Mouse (Mus musculus) liver, embryonic 12.5 days (tissue): Measurements from ENCODE around the gene Pip5kl1. TPM values are rescaled to one million over a fixed set of nuclear protein-coding genes. Genes with fewer than 3 reads are reported as not detected.

Experiments used
- ATAC-seq: fragments of 200-750 bp; cut with Nextera tagmentation; 2 replicates; pipeline ENCODE4 v1.8.0; 2017; ENCODE audit warnings: moderate number of reproducible peaks, mild to moderate bottlenecking, moderate library complexity
- H3K27ac ChIP-seq: fragments of 300-500 bp; sonication (generic); 2 replicates; pipeline ENCODE4 v1.5.1; 2016; ENCODE audit warnings: mild to moderate bottlenecking
- H3K27me3 ChIP-seq: fragments of 300-500 bp; sonication (generic); replicated peaks from 2 replicates; pipeline ENCODE4 v1.6.1; 2016; ENCODE audit warnings: mild to moderate bottlenecking, moderate library complexity
- H3K36me3 ChIP-seq: fragments of 300-500 bp; sonication (generic); 2 replicates; pipeline ENCODE4 v1.6.1; 2016; ENCODE audit warnings: mild to moderate bottlenecking, moderate library complexity
- H3K4me1 ChIP-seq: fragments of 300-500 bp; sonication (generic); 2 replicates; pipeline ENCODE4 v1.6.1; 2016
- H3K4me2 ChIP-seq: fragments of 300-500 bp; sonication (generic); 2 replicates; pipeline ENCODE4 v1.6.1; 2016; ENCODE audit warnings: mild to moderate bottlenecking, moderate library complexity
- H3K4me3 ChIP-seq: fragments of 300-500 bp; sonication (generic); 2 replicates; pipeline ENCODE4 v1.5.1; 2016; ENCODE audit warnings: mild to moderate bottlenecking, moderate library complexity
- H3K9ac ChIP-seq: fragments of 300-500 bp; sonication (generic); 2 replicates; pipeline ENCODE4 v1.6.1; 2016; ENCODE audit warnings: mild to moderate bottlenecking, moderate library complexity
- H3K9me3 ChIP-seq: fragments of 300-500 bp; sonication (generic); replicated peaks from 2 replicates; pipeline ENCODE4 v1.6.1; 2016; ENCODE audit warnings: mild to moderate bottlenecking, moderate library complexity
- WGBS: fragments of 180-500 bp; shearing (Covaris S2); methylation state at CpG from one replicate; pipeline ENCODE4 v1.1.7; 2016; ENCODE audit not compliant: insufficient replicate concordance; 5-methylcytosine and 5-hydroxymethylcytosine counted together
- polyA plus RNA-seq: library from polyadenylated mRNA; unstranded; fragments of >200 nt; fragmentation: Nextera tagmentation; extraction: Ambion mirVana; gene quantifications from 2 replicates; pipeline ENCODE4 v1.2.1, GENCODE M21; 2016

The Pip5kl1 gene
- polyA plus RNA-seq, 1 experiment from 2014 or later = not detected

- no peak overlapping the region for H3K4me3 ChIP-seq
- no peak overlapping the region for H3K9ac ChIP-seq
- H3K27me3 ChIP-seq = no peaks in the 10 kb centered on the region
- H3K4me1 ChIP-seq = peaks cover 38% of the 10 kb centered on the region
- no peaks in the 10 kb centered on the region for H3K9me3 ChIP-seq
- no peak overlapping the region for H3K27ac ChIP-seq
- no peak for ATAC-seq
- 76% methylated on average over 6 of the region's 6 CpGs for WGBS
- no peak overlapping the region for H3K4me2 ChIP-seq
- peaks cover 34% of the 10 kb centered on the region for H3K36me3 ChIP-seq
Measured at GRCm38 (mm10) chr2:32591249-32591648, 16.7 kb downstream of the Pip5kl1 start.

DNA sequence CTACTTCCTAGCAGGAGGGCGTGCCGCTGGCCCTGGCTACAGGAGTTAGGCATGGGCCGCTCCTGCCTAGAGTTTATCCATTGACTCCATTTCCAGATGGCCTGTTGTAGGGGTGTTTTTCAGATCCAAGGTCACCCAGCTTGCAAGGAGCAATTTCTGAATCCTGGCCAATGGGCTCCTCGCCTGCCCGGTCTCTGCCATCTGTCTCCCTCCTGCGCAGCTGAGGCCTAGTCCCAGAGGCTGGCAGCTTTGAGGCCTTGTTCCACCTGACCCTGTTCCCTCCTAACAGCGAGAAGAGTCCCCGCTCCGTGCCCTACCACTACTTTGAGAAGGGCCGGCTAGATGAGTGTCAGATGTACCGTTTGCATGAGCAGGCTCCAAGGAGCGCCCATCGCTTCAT lies 22.1 kb downstream of the Pip5kl1 start:
- H3K36me3 ChIP-seq = peaks cover 46% of the 10 kb centered on the region
- no peaks in the 10 kb centered on the region for H3K9me3 ChIP-seq
- ATAC-seq = no peak
- WGBS = 89% methylated on average over 13 of the region's 13 CpGs
- H3K27ac ChIP-seq = no peak overlapping the region
- no peak overlapping the region for H3K4me3 ChIP-seq
- H3K4me2 ChIP-seq = no peak overlapping the region
- H3K4me1 ChIP-seq = peaks cover 13% of the 10 kb centered on the region
- H3K9ac ChIP-seq = no peak overlapping the region
- no peaks in the 10 kb centered on the region for H3K27me3 ChIP-seq

DNA sequence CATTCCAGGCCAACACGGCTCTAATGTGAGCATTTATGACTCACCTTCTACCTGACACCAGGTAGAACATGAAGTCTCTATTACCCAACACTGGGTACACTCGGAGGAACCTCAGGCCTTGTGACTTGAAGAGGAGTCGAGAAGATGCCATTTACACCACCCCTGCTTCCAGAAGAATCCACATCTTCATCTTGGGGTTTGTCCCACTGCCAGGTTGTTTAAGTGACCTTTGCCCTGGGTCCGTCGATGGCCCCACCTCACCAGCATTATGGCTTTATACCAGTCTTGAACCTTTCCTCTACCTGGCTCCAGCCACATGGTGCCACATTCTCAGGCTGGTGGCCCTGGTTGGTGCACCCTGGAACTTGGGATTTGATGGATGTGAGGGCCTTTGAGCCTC lies 22.7 kb downstream of the Pip5kl1 start:
- Histone ChIP-seq H3K9ac (no peak overlapping the region), H3K27ac (no peak overlapping the region), H3K4me1 (peaks cover 18% of the 10 kb centered on the region), H3K27me3 (no peaks in the 10 kb centered on the region), H3K4me3 (no peak overlapping the region), H3K36me3 (peaks cover 46% of the 10 kb centered on the region), H3K9me3 (no peaks in the 10 kb centered on the region), H3K4me2 (no peak overlapping the region)
- 77% methylated on average over 5 of the region's 5 CpGs for WGBS
- no peak for ATAC-seq

DNA sequence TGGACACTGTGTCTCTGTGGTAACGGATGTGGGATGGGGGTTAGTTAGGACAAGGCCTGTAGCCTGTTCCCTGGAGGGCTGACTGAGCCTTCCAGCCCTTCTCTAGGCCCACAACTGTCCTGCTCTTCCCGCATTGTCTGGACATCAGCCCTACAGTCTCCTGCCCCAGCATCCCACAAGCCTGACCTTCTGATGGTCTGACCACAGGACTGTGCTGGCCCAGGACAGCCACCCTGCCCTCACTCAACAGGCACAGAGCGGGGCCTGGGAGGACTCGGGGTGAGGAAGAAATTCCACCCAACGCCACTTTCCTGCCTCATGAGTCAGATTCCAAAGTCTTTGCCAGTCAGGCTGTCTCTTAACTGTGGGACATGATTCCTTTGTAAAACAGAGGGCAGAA lies 23.1 kb downstream of the Pip5kl1 start:
- Histone ChIP-seq H3K9me3 (no peaks in the 10 kb centered on the region), H3K36me3 (peaks cover 44% of the 10 kb centered on the region), H3K4me2 (no peak overlapping the region), H3K9ac (no peak overlapping the region), H3K4me1 (peaks cover 22% of the 10 kb centered on the region), H3K27me3 (no peaks in the 10 kb centered on the region), H3K27ac (no peak overlapping the region), H3K4me3 (no peak overlapping the region)
- 83% methylated on average over 5 of the region's 5 CpGs for WGBS
- no peak for ATAC-seq

GRCm38 (mm10) chr2:32598506-32598905 lies 23.9 kb downstream of the Pip5kl1 start:
- Histone ChIP-seq H3K9ac (0 out of 2 replicates have a peak overlapping the region, but pooled peaks have one; percentile 17), H3K9me3 (no peaks in the 10 kb centered on the region), H3K4me3 (no peak overlapping the region), H3K4me2 (no peak overlapping the region), H3K27me3 (no peaks in the 10 kb centered on the region), H3K27ac (no peak overlapping the region), H3K36me3 (peaks cover 39% of the 10 kb centered on the region), H3K4me1 (peaks cover 22% of the 10 kb centered on the region)
- WGBS = 76% methylated on average over 8 of the region's 8 CpGs
- ATAC-seq = no peak

GRCm38 (mm10) chr2:32599409-32599808 lies 24.8 kb downstream of the Pip5kl1 start, which contains the start of gene St6galnac6:
Gene St6galnac6 (plus strand): TSS chr2:32599709.
- no peaks in the 10 kb centered on the region for H3K27me3 ChIP-seq
- no peak within 1 kb of the TSS for H3K27ac ChIP-seq
- H3K9me3 ChIP-seq = no peaks in the 10 kb centered on the region
- no peak within 1 kb of the TSS for H3K4me2 ChIP-seq
- peaks cover 32% of the 10 kb centered on the region for H3K36me3 ChIP-seq
- 0 out of 2 replicates have a peak within 1 kb of the TSS, but pooled peaks have one; percentile 17 for H3K9ac ChIP-seq
- 78% methylated on average over 3 of the region's 3 CpGs for WGBS
- H3K4me1 ChIP-seq = peaks cover 26% of the 10 kb centered on the region
- H3K4me3 ChIP-seq = no peak within 1 kb of the TSS
- no peak for ATAC-seq

DNA sequence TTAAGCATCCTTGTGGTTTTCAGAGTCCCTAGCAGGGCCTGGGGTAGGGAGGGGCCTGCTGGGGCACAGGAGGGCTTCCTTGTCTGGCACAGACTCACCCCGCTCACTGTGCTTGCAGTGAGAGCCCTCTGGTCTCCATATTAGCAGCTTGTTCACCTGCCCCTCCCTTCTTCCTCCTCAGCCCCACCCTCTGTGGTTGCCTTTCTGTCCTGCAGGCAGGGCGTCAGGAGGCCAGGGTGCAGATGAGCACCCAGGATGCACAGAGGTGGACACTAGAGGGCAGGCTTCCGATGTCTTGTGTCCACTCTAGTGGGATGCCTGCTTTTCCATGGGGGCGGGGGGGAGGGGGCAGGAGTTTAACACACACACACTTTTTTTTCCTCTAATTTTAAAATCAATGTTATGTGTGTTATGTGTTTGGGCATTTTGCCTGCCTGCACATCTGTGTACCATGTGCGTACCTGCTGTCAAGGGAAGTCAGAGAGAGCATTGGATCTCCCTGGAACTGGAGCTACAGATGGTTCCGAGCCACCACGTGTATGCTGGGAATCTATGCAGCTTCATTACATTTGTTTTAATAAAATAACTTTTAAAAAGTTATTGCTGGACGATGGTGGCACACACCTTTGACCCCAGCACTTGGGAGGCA lies 26.9 kb downstream of the Pip5kl1 start:
- peaks cover 43% of the 10 kb centered on the region for H3K4me1 ChIP-seq
- H3K9ac ChIP-seq = peak overlapping the region; percentile 46; the same call in 1 of the 2 replicates
- H3K9me3 ChIP-seq = no peaks in the 10 kb centered on the region
- H3K36me3 ChIP-seq = peaks cover 20% of the 10 kb centered on the region
- no peak overlapping the region; the same call in none of the 2 replicates for H3K27ac ChIP-seq
- H3K4me3 ChIP-seq = no peak overlapping the region
- ATAC-seq = peak; percentile 75
- peak overlapping the region; percentile 66 for H3K4me2 ChIP-seq
- H3K27me3 ChIP-seq = no peaks in the 10 kb centered on the region
- 35% methylated on average over 8 of the region's 8 CpGs for WGBS

GRCm38 (mm10) chr2:32602600-32603054 lies 28.0 kb downstream of the Pip5kl1 start:
- H3K4me3 ChIP-seq = peak overlapping the region; percentile 46
- H3K27me3 ChIP-seq = no peaks in the 10 kb centered on the region
- peaks cover 9% of the 10 kb centered on the region for H3K36me3 ChIP-seq
- peak; percentile 57 for ATAC-seq
- no peaks in the 10 kb centered on the region for H3K9me3 ChIP-seq
- H3K9ac ChIP-seq = peak overlapping the region; percentile 52
- peaks cover 53% of the 10 kb centered on the region for H3K4me1 ChIP-seq
- peak overlapping the region; percentile 66 for H3K4me2 ChIP-seq
- H3K27ac ChIP-seq = peak overlapping the region; percentile 5; the same call in 1 of the 2 replicates
- WGBS = 1% methylated on average over 11 of the region's 11 CpGs

DNA sequence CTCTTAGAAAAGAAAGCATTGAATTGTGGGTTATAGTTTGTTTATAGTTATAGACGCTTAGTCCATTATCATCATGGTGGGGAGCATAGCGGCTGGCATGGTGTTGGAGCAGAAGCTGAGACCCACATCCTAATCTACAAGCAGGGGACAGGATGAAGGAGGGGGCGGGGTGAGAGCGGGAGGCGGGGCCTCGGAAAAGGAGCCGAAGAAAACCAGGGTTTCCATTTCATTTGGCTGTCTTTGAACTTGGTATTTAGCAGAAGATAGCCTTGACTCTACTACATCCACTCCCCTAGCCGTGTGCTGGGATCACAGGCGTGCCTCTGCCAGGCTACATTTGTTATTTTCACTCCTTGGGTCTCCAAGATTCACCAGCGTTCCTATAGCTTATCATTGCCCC lies 30.0 kb downstream of the Pip5kl1 start:
- WGBS = 25% methylated on average over 10 of the region's 10 CpGs
- H3K27ac ChIP-seq = no peak overlapping the region
- ATAC-seq = no peak
- H3K27me3 ChIP-seq = no peaks in the 10 kb centered on the region
- H3K9ac ChIP-seq = no peak overlapping the region; the same call in 1 of the 2 replicates
- peaks cover 74% of the 10 kb centered on the region for H3K4me1 ChIP-seq
- H3K4me2 ChIP-seq = peak overlapping the region; percentile 50
- H3K4me3 ChIP-seq = peak overlapping the region; percentile 25; the same call in 1 of the 2 replicates
- no peaks in the 10 kb centered on the region for H3K9me3 ChIP-seq
- H3K36me3 ChIP-seq = peaks cover 4% of the 10 kb centered on the region; the same call in 1 of the 2 replicates

- peaks cover 82% of the 10 kb centered on the region for H3K4me1 ChIP-seq
- H3K4me2 ChIP-seq = peak overlapping the region; percentile 98
- H3K9ac ChIP-seq = peak overlapping the region; percentile 77
- ATAC-seq = peak; percentile 76
- H3K27me3 ChIP-seq = no peaks in the 10 kb centered on the region
- H3K27ac ChIP-seq = peak overlapping the region; percentile 83
- H3K4me3 ChIP-seq = peak overlapping the region; percentile 73
- no peaks in the 10 kb centered on the region for H3K9me3 ChIP-seq
- H3K36me3 ChIP-seq = no peaks in the 10 kb centered on the region
- 10% methylated on average over 52 of the region's 55 CpGs for WGBS
Measured at GRCm38 (mm10) chr2:32606161-32607142, 31.9 kb downstream of the Pip5kl1 start.

- 1% methylated on average over 34 of the region's 34 CpGs for WGBS
- peaks cover 82% of the 10 kb centered on the region for H3K4me1 ChIP-seq
Measured at GRCm38 (mm10) chr2:32607262-32607947, 32.8 kb downstream of the Pip5kl1 start.

More at GRCm38 (mm10) chr2:32607262-32607947, 32.8 kb downstream of the Pip5kl1 start:
- Histone ChIP-seq H3K4me3 (peak overlapping the region; percentile 73), H3K36me3 (peaks cover 5% of the 10 kb centered on the region), H3K9ac (peak overlapping the region; percentile 77), H3K27me3 (no peaks in the 10 kb centered on the region), H3K9me3 (no peaks in the 10 kb centered on the region), H3K27ac (peak overlapping the region; percentile 83), H3K4me2 (peak overlapping the region; percentile 98)
- peak; percentile 19 for ATAC-seq
